Mouse (Mus musculus) liver, postnatal 0 days (tissue): ENCODE data around the gene Hoxa3.

Experiments used
- CTCF ChIP-seq: sonication (generic); IDR thresholded peaks from 2 replicates; pipeline ENCODE4 v1.5.1; 2016; ENCODE audit warnings: antibody characterized with exemption, low read depth
- EP300 ChIP-seq: IDR thresholded peaks from 2 replicates; pipeline ENCODE4 v1.6.1; 2016; ENCODE audit warnings: antibody characterized with exemption, low read depth, mild to moderate bottlenecking

GRCm38 (mm10) chr6:52220865-52221310 lies 7.8 kb upstream of the Hoxa3 start:
- TF ChIP-seq CTCF (no peak), EP300 (no peak)
